Mouse (Mus musculus) 3T3-L1 (cell line): ENCODE measurements at regions not wholly inside any gene's neighbourhood (a gene's known extent, or its start where the extent isn't known, plus 50 kb on each side); places are given as distances from the start of the nearest gene placed in this dataset.

Experiments
- DNase-seq: peaks from one replicate; pipeline ENCODE4 v3.0.0-alpha.2; 2015; ENCODE audit warnings: low read depth, low spot score

DNA sequence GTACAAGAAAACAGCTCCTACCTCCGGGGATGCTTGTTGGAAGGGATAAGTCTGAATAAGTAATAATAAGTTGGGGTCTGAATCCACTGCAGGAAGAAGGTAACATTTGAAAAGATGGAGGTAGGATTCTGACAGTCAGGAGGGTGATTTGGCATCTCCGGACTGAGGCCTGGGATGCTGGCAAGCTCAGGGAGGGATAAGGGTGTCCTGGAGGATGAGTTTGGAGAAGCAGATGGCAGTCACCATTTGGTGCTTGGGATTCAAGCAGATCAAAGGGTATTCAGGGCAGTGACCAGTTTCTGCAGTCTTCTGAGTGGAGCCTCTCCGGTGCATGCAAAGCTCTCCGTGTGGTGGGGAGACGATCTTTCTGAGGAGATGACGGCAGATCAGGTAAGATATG lies 62.9 kb upstream of the Gm2310 start:
- DNase-seq, result no peak

DNA sequence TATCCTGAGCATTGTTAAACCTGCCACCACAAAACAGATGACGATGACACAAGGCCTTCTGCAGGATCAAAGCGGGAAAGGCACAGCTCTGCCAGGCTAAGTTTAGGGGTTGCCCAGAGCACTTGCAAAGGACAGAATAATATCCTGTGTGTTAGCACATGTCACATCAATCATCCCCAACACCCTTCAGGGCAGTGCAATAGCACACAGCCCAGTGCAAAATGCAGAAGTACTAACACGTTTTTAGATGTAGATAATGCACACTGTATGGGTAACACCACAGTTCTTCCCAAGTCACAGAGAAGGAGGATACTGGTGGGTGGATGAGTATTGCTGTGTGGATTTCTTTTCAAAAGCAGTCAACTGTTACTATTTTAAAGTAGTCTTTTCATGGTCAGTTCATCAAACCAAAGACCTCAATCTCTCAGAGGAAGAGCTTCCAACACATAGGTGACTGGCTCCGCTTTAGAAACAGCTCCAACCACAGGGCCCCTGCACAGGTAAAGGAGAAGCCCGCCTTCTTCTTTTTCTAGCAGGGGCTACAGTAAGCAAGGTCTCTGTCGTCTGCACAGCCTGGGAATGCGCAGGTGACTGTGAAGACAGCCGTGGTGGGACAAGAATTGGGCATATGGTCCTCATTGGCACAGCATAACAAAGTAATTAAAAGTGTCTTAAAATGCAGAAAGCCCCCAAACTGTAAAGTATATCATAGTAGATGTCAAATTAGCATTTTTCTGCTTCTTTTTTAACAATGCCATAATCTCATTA lies 61.6 kb upstream of the Gm2310 start:
- DNase-seq, result no peak

DNA sequence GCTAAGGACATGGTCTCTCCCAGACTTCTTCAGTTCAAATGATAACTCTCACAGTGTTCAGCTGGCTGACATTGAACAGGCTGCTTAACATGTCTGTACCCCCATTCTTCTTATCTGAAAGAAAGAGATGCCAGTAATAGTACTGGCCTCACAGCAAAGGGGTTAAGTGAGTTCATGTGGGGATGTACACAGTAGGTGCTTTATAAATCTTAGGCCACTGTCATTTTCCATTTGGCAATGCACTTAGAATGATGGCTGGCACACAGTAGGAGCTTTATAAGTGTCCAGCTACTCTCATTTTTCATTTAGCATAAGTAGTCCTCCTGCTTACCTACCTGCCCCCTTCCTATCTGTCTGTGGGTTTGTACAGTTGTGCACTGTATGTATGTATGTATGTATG lies 60.3 kb upstream of the Gm2310 start:
- DNase-seq, result no peak

DNA sequence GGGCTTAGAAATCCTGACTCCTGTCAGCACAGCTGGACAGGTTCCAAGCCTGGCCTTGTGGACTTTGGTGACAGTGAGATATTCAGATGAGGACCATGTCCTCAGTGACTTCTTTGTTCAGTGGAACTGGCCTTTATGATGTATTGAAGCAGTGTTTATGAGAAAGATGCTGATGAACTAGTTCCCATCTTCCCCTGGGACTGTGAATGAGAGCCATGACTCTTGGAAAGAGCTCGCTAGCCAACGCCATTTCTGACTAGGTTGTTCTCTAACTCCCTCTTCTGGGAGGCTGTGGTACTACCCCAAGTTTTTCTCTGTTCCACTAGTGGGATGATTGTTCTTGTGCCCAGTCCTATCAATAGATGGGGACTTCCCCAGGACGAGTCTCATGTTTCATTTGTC lies 57.7 kb upstream of the Gm2310 start:
- DNase-seq, result peak; percentile 82

DNA sequence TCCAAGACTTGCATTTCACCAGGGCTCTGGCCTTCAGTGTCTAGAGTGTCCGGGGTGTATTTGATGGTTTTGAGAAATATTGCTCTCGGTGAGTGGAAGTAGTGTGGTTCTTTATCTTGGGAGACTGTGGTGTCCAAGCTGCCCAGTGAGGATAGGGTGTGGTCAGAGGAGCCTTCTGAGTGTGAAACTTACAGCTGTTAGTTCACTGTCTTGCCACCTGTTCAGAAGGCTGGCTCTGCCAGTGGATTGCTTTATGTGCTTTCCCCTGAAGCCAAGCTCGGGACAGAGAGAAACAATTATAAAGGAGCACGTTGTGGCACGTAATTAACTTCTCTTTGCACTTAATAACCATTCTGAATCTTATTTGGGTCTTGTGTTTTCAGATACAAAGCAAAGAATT lies 57.2 kb upstream of the Gm2310 start:
- no peak for DNase-seq

DNA sequence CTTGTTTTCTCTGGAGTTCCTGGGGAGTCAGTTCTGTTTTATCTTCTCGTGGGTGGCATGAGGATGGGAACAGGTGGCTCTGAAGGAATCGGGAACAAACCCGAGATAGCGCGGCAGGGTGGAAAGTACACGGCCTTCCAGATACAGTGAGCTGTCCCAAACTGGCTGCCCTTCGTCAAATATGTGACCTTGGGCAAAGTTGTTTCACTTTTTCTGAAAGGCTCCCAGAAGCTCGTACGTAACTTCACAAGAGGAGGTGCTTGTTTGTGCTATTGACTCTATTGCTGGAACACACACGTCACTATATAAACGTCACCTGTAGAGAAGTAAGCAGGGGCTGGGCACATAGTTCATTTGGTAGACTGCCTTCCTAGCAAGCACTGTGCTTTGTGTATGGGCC lies 49.9 kb upstream of the Gm2310 start:
- DNase-seq, result no peak
